In the genomic region with DNA sequence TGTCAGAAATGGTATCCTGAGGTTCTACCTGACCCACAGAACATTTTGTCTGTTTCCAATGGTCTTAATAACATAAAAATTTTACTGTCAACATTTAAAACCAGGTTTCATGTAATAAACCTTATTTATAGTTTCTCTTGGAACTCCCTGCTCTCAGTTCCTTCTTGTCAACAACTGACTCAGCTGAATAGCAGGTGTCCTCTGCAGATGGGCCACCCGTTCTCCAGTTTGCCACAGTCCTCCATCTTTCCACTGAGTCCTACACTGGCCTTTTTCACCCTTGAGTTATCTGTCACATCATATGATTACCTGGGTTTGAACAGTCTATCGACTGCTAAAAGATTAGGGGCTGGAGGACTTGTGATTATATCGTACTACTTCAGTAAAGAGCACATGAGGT, we compare ENCODE assay signal across 29 mouse cellular contexts.
"Had no signal": no experiment of that assay in that cellular context is flagged by ENCODE, and none has a peak within 500 bp of the region (broad histone marks: within the 10 kb centered on the region; RNA-seq: fewer than 3 reads in every experiment).

No protein-coding gene starts in this region.

- H3K36me3 ChIP-seq: heart, embryonic 10.5 days; heart, embryonic 12.5 days; heart, embryonic 13.5 days; heart, embryonic 15.5 days; hindbrain, embryonic 10.5 days; hindbrain, embryonic 12.5 days; hindbrain, embryonic 13.5 days; hindbrain, embryonic 15.5 days; intestine, embryonic 15.5 days; kidney, embryonic 15.5 days had no signal

- H3K4me2 ChIP-seq: heart, embryonic 11.5 days; heart, embryonic 12.5 days; heart, embryonic 13.5 days; heart, embryonic 15.5 days; hindbrain, embryonic 12.5 days; hindbrain, embryonic 13.5 days; hindbrain, embryonic 14.5 days; hindbrain, embryonic 15.5 days; intestine, embryonic 15.5 days; kidney, embryonic 15.5 days had no signal

- DNase-seq: heart, postnatal 10 days; heart, postnatal 14 days; heart, postnatal 36 days; kidney, adult 11 months; kidney, adult 18-20 months; kidney, adult 2 months; kidney, adult 8-10 months; kidney, adult 9 months; kidney, postnatal 10 days; kidney, postnatal 14 days; kidney, postnatal 25 days; kidney, postnatal 36 days; kidney, postnatal 4 days; layer of hippocampus, adult 9-11 months; layer of hippocampus, postnatal 36 days had no signal

- H3K4me3 ChIP-seq: heart, embryonic 10.5 days; heart, embryonic 12.5 days; heart, embryonic 13.5 days; heart, embryonic 15.5 days; hindbrain, embryonic 10.5 days; hindbrain, embryonic 12.5 days; hindbrain, embryonic 13.5 days; hindbrain, embryonic 15.5 days; intestine, embryonic 15.5 days; kidney, embryonic 15.5 days; layer of hippocampus, adult 2 months; left cerebral cortex, adult 2 months had no signal

- H3K27me3 ChIP-seq: heart, embryonic 12.5 days; heart, embryonic 13.5 days; heart, embryonic 15.5 days; hindbrain, embryonic 12.5 days; hindbrain, embryonic 13.5 days; hindbrain, embryonic 15.5 days; intestine, embryonic 15.5 days; kidney, embryonic 15.5 days had no signal
